Mouse (Mus musculus): ENCODE results near the gene Rgl1.

DNA sequence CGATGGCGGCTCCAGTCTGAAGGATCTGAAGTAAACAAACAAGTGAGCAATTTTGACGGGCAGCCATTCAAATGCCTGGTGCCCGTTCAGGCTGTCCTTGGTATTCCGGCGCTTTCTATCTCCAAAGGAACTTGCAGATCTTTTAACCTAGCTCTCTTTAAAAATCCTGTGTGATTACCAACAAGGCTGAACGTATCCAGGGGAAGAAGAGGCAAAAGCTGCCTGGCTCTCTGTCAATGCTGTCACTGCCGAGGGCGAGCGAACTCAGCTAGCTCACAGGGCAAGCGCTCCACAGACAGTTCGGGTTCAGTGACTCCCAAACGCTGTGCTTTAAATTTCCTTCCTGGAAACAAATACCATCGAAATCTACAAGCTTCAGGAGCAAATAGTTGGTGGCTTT, 158.4 kb downstream of the Rgl1 start:
- TF ChIP-seq CTCF (IDR thresholded peaks at IDR 0.05; ENCODE audit: low read depth), result no peak
- TF ChIP-seq EP300 (optimal IDR thresholded peaks at IDR 0.05), result no peak

All from stomach, postnatal 0 days (tissue).